Mouse (Mus musculus) bone marrow, adult 2 months (tissue): ENCODE measurements around the gene Mpg. TPM values are rescaled to one million over a fixed set of nuclear protein-coding genes. Genes with fewer than 3 reads are reported as not detected.

Experiments
- H3K27ac ChIP-seq: fragments of 200-500 bp; 2 replicates; pipeline ENCODE4 v1.5.1; 2012; ENCODE audit warnings: low read depth, mild to moderate bottlenecking, control low read depth, inconsistent platforms, low read length; ENCODE audit not compliant: control insufficient read depth, poor library complexity, insufficient read depth
- H3K4me1 ChIP-seq: fragments of 200-500 bp; 2 replicates; pipeline ENCODE4 v1.6.1; 2011; ENCODE audit warnings: low read length; ENCODE audit not compliant: control insufficient read depth, insufficient read depth
- H3K4me3 ChIP-seq: fragments of 200-500 bp; replicated peaks from 2 replicates; pipeline ENCODE3; 2011; ENCODE audit warnings: mild to moderate bottlenecking, low read depth, low read length, control low read depth; ENCODE audit not compliant: control insufficient read depth
- CTCF ChIP-seq: fragments of 200-500 bp; IDR thresholded peaks from 2 replicates; pipeline ENCODE4 v1.5.1; 2011; ENCODE audit warnings: low read length, control low read depth; ENCODE audit not compliant: control insufficient read depth, insufficient read depth
- POLR2A ChIP-seq: fragments of 200-500 bp; IDR thresholded peaks from 2 replicates; pipeline ENCODE4 v1.6.1; 2011; ENCODE audit warnings: low read depth, mild to moderate bottlenecking, control low read depth, low read length, borderline replicate concordance; ENCODE audit not compliant: control insufficient read depth
- WGBS: fragments of 180-500 bp; shearing (Covaris S2); methylation state at CpG from one replicate; pipeline ENCODE4 v1.1.7; 2018; 5-methylcytosine and 5-hydroxymethylcytosine counted together
- polyA plus RNA-seq: library from polyadenylated mRNA; stranded (reverse); fragments of >200 nt; gene quantifications from 2 replicates; pipeline ENCODE4 v1.2.4, GENCODE M21; 2011; ENCODE audit warnings: low replicate concordance; ENCODE audit not compliant: missing spikeins, insufficient read depth, insufficient read length

Mpg gene
- 10.9 and 20.1 TPM in 2 replicates for polyA plus RNA-seq

GRCm38 (mm10) chr11:32226124-32226871 is at the start of gene Mpg:
Gene Mpg, plus strand, starts transcription at chr11:32226505.
- Histone ChIP-seq H3K4me3 (peak within 1 kb of the TSS; percentile 87), H3K27ac (peak within 1 kb of the TSS; percentile 79), H3K4me1 (peaks cover 9% of the 10 kb centered on the region)
- 3% methylated on average over 47 of the region's 47 CpGs for WGBS
- TF ChIP-seq POLR2A (peak; percentile 89; the same call in 1 of the 2 replicates), CTCF (no peak)

- no peaks in the 10 kb centered on the region for H3K4me1 ChIP-seq
- no peak for TF ChIP-seq CTCF
- no peak for TF ChIP-seq POLR2A
- WGBS, result 79% methylated on average over 1 of the region's 1 CpGs
- H3K27ac ChIP-seq, result no peak overlapping the region
- H3K4me3 ChIP-seq, result no peak overlapping the region
Measured at GRCm38 (mm10) chr11:32178506-32178905, 47.8 kb upstream of the Mpg start.

GRCm38 (mm10) chr11:32181246-32181645 is 45.1 kb upstream of the Mpg start:
- H3K27ac ChIP-seq, result no peak overlapping the region
- H3K4me1 ChIP-seq, result no peaks in the 10 kb centered on the region
- 82% methylated on average over 4 of the region's 4 CpGs for WGBS
- H3K4me3 ChIP-seq, result no peak overlapping the region
- TF ChIP-seq CTCF (no peak), POLR2A (no peak)

- 42% methylated on average over 25 of the region's 25 CpGs for WGBS
- H3K4me1 ChIP-seq, result no peaks in the 10 kb centered on the region
- H3K4me3 ChIP-seq, result no peak overlapping the region
- no peak overlapping the region for H3K27ac ChIP-seq
- TF ChIP-seq CTCF (peak; percentile 76), POLR2A (no peak)
Measured at GRCm38 (mm10) chr11:32181973-32182868, 44.1 kb upstream of the Mpg start.

GRCm38 (mm10) chr11:32184469-32184868 is 41.8 kb upstream of the Mpg start:
- no peak overlapping the region for H3K4me3 ChIP-seq

GRCm38 (mm10) chr11:32186031-32186430 is 40.3 kb upstream of the Mpg start:
- 84% methylated on average over 3 of the region's 3 CpGs for WGBS
- no peak overlapping the region for H3K4me3 ChIP-seq
- TF ChIP-seq POLR2A, result no peak
- TF ChIP-seq CTCF, result no peak
- H3K27ac ChIP-seq, result no peak overlapping the region
- no peaks in the 10 kb centered on the region for H3K4me1 ChIP-seq

More at GRCm38 (mm10) chr11:32184469-32184868, 41.8 kb upstream of the Mpg start:
- no peaks in the 10 kb centered on the region for H3K4me1 ChIP-seq
- WGBS, result 91% methylated on average over 8 of the region's 8 CpGs
- TF ChIP-seq POLR2A (no peak), CTCF (no peak)
- H3K27ac ChIP-seq, result no peak overlapping the region

- H3K27ac ChIP-seq, result no peak overlapping the region
- H3K4me3 ChIP-seq, result no peak overlapping the region
- no peak for TF ChIP-seq POLR2A
- peak; percentile 19; the same call in 1 of the 2 replicates for TF ChIP-seq CTCF
- WGBS, result 87% methylated on average over 4 of the region's 4 CpGs
- H3K4me1 ChIP-seq, result no peaks in the 10 kb centered on the region
Measured at GRCm38 (mm10) chr11:32187256-32187655, 39.0 kb upstream of the Mpg start.

- TF ChIP-seq POLR2A (no peak), CTCF (no peak)
- Histone ChIP-seq H3K27ac (no peak overlapping the region; the same call in 1 of the 2 replicates), H3K4me3 (no peak overlapping the region), H3K4me1 (no peaks in the 10 kb centered on the region)
- 84% methylated on average over 12 of the region's 12 CpGs for WGBS
Measured at GRCm38 (mm10) chr11:32188881-32189280, 37.4 kb upstream of the Mpg start.
